Mouse (Mus musculus): ENCODE data around the gene Plekhm1.
"Not testable (repeated sequence)": the region's sequence is repeated elsewhere in the genome, so short reads cannot be mapped to it uniquely, and the experiment has no call there.

Plekhm1 gene

GRCm38 (mm10) chr11:103411981-103412949 lies at the start of gene Plekhm1:
Gene Plekhm1 (minus strand): TSS chr11:103412687.
- DNase-seq (ENCODE audit: low read depth) = peak; percentile 98

GRCm38 (mm10) chr11:103451105-103451504 lies 38.6 kb upstream of the Plekhm1 start:
- not testable (repeated sequence) for DNase-seq (ENCODE audit: low read depth)

- not testable (repeated sequence) for DNase-seq (ENCODE audit: low read depth)
Measured at GRCm38 (mm10) chr11:103449721-103450120, 37.2 kb upstream of the Plekhm1 start.

GRCm38 (mm10) chr11:103443678-103444077 lies 31.2 kb upstream of the Plekhm1 start:
- DNase-seq (ENCODE audit: low read depth) = peak; percentile 65

DNA sequence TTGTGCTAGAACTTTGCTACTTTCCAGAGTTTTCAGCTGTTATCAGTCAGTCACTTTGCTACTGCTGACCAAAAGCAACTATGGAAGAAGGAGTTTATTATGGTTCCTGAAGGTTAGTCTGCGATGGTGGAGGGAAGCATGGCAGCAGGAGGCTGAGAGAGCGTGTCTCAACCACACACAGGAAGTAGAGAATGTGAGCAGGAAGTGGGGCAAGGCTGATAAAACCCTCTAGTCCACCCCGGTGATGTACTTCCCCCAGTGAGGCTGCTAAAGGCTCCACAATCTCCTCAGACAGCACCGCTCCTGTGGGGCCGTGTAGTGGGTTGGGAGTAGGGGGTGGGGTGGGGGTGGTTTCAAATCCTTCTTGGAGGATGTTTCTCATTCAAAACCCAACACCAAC lies 23.8 kb upstream of the Plekhm1 start:
- no peak for DNase-seq (ENCODE audit: low read depth)

GRCm38 (mm10) chr11:103425031-103425430 lies 12.5 kb upstream of the Plekhm1 start:
- DNase-seq (ENCODE audit: low read depth) = peak; percentile 24

DNA sequence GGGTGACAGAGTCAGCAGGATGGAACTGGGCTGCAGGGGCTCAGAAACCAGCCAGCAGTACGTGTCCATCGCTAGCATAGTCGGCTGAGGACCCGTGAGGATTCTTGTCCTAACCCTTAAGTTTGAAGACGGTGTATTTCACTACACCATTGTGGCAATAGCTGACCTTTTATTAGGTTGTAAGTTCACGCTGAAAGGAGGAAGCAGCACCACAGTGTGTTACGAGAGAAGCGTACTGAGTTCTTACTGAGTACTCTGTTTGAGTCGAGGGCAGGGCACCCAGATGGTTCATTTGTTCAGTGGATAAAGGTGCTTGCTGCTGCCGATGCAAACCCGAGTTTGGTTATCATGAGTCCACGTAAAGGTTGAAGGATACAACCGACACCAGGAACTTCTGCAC lies 7.2 kb upstream of the Plekhm1 start:
- DNase-seq (ENCODE audit: low read depth) = no peak

DNA sequence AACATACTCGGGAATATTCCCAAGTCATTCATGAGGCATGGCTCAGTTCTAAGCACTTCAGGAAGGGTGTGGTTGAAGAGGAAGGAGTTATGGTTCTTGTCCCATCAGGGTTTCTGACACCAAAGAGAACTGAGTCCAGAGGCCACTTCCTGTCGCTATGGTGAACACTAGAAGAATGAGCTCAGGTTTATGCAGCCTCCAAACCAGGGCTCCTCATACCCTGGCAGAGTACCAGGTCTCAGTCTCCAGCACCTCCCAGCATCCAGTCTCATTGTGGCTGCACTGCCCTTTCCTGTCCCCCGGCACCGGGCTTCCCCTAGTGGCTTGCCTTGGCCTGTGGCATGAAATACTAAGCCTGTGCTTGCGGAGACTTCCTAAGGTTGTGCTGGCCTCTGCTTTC lies 6.7 kb upstream of the Plekhm1 start:
- no peak for DNase-seq (ENCODE audit: low read depth)

DNA sequence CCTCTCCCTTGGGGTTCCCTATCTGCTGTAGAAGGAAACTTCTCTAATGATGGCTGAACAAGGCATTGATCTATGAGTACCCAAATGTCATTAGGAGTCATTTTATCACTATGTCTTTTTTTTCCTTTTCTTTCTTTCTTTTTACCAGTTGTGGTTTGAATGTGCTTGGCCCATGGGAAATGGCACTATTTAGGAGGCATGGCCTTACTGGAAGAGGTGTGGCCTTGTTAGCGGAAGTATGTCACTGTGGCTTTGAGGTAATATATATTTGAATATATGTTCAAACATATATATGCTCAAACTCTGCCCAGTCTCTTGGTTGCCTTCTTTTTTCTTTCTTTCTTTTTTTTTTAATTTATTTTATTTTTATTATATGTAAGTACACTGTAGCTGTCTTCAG lies 1.0 kb upstream of the Plekhm1 start:
- no peak for DNase-seq (ENCODE audit: low read depth)

DNA sequence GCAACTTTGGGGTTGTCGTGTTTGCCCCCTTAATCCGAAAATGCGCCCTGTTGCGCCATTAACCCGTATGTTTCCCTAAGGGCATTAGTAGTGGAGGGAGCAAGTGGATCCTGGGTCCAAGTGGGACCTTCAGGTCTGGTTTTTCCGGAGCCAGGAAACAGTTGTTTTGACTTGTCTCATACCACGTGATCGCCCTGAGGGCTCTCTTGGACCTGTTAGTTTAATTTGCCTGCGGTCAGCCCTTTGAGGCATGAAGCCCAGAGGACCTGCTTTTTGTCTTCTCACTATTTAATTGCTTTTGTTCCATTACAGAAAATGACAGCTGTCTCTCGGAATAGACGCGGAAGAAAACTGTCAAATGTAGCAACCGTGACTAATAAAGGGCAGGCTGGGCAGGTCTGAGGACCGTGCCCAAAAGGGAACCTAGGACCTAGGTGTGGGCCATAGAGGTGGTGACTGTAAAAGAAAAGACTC lies 500 bp upstream of the Plekhm1 start:
- DNase-seq (ENCODE audit: low read depth) = no peak

DNA sequence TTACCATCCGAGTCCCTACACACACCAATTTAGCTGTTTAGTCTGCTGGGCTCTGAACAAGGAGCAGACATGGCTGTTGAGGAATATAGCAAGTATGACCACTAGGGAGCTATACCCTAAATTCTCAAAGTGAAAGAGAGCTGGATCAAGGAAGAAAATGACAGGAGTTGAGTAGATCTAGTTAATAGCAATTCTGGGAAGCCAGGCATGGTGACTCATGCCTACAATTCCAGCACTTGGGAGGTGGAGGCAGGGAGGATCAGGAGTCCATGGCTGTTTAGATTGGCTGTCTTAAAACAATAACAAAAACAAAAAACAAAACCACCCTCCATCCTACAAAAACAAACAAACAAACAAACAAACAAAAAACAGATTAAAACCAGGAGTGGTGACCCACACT lies 1.2 kb downstream of the Plekhm1 start:
- DNase-seq (ENCODE audit: low read depth) = peak; percentile 59

- DNase-seq (ENCODE audit: low read depth) = no peak
Measured at GRCm38 (mm10) chr11:103408880-103409279, 3.6 kb downstream of the Plekhm1 start.

- not testable (repeated sequence) for DNase-seq (ENCODE audit: low read depth)
Measured at GRCm38 (mm10) chr11:103407136-103407535, 5.4 kb downstream of the Plekhm1 start.

DNA sequence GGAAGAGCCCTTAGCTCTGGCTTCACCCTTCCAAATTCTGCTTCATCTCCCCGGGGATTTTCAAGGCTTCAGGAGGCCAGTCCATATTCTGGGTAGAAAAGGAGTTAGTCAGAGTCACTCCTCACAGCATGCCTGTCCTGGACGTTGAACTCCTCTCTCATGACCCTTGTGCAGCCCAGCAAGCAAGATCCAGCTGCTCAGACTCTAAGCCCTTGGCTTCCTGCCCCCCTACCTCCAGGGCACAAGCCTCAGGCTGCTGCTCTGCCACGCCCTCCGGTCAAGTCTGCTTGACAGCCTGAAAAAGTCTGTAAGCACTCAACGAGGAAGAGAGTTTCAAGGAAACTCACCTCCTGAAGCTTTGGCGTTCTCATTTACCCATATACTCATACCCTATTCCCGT lies 5.9 kb downstream of the Plekhm1 start:
- peak; percentile 72 for DNase-seq (ENCODE audit: low read depth)

- DNase-seq (ENCODE audit: low read depth) = no peak
Measured at GRCm38 (mm10) chr11:103405814-103406213, 6.7 kb downstream of the Plekhm1 start.

- no peak for DNase-seq (ENCODE audit: low read depth)
Measured at GRCm38 (mm10) chr11:103404618-103405017, 7.9 kb downstream of the Plekhm1 start.

GRCm38 (mm10) chr11:103403776-103404175 lies 8.7 kb downstream of the Plekhm1 start:
- DNase-seq (ENCODE audit: low read depth) = no peak

DNA sequence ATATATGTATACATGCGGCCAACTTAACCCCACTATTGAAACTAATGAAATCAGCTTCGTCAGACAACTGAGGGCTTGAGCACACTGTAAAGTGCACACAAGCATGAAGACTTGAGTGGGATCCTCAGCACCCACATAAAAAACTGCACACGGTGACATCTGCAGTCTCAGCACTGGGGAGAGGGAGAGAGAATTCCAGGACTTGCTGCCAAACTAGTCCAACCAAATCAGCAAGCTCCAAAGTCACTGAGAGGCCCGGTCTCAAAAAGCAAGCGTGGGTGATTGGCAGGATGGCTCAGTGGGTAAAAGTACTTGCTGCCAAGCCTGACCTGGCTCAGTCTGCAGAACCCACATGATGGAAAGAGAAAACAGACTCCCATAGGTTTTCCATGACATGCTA lies 9.7 kb downstream of the Plekhm1 start:
- DNase-seq (ENCODE audit: low read depth) = no peak

DNA sequence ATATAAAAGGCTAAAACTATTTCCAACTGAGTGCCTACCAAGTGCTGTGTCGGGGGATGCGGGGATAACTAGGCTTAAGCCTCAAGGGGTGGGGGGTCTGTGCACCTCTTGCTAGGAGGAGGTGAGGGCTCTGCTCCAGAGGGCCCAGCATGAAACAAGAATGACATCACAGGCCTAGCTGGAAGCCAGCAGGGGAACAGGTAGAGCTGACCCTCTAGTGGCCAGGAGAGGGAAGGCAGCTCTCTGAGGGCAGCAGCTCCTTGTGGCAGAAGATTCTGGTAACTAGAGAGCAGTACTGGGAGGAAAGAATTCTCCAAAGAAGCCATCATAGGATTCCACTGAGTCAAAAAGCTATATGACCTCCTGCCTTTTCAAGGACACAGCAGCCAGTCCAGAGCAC lies 10.3 kb downstream of the Plekhm1 start:
- peak; percentile 53 for DNase-seq (ENCODE audit: low read depth)

DNA sequence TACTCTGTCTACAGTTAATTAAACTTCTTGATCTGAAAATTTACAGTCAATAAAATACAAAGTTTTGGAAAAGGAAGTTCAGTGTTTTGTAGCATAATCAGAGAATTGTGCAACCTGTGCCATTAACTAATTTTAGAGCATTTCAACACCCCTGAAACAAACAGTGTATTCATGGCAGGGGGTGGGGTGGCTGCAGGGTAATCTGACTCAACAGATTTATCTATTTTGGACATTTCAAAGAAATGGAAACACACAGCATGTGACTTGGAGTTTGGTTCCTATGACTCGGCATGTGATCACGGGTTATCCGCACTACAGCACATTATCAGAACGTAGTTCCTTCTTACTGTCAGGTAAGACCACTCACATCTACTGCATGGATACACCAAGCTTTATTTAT lies 12.5 kb downstream of the Plekhm1 start:
- DNase-seq (ENCODE audit: low read depth) = peak; percentile 82

DNA sequence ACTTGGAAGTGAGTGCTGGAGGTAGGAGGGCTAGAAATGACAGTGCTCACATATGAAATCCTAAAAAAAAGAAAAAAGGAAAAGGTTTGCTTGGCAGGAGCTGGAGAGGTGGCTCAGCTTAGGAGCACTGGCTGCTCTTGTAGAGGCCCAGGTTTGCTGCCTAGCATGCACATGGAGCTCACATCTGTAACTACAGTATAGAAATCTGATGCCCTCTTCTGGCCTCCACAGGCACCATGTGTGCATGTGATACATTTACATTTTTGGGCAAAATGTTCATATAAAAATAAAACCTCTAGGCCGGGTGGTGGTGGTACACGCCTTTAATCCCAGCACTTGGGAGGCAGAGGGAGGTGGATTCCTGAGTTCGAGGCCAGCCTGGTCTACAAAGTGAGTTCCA lies 13.4 kb downstream of the Plekhm1 start:
- peak; percentile 49 for DNase-seq (ENCODE audit: low read depth)

DNA sequence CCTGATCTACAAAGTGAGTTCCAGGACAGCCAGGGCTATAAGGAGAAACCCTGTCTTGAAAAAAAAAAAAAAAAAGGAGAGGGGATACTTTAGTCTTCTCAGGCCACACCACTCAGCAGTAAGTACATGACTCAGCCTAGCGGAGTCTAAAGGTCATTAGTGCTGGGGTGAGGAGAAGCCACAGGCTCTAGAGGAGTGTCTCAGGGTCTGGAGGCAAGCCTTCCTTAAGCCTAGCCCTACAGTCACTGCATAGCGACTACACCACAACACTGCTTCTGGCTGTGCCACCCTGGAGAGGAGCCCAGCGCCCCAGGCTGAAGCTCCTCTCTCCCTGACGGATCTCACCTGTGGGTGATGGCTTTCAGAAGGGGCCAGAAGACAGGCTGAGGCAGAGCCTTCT lies 15.8 kb downstream of the Plekhm1 start:
- peak; percentile 22 for DNase-seq (ENCODE audit: low read depth)

DNA sequence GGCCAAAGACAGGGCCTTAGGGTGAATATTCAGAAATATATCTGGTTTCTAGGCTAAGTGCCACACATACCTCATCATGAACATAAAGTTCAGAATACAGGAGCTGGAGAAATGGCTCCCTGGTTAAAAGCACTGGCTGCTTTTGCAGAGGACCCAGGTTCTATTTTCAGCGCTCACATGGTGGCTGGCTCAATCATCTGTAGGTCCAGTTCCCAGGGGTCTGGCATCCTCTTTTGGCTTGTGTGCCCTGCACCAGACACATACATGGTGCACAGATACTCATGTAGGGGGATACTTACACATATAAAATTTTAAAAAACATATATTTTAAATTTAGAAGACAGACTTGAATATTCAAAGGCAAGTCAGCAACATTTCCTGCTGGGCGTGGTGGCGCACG lies 16.3 kb downstream of the Plekhm1 start:
- no peak for DNase-seq (ENCODE audit: low read depth)

DNA sequence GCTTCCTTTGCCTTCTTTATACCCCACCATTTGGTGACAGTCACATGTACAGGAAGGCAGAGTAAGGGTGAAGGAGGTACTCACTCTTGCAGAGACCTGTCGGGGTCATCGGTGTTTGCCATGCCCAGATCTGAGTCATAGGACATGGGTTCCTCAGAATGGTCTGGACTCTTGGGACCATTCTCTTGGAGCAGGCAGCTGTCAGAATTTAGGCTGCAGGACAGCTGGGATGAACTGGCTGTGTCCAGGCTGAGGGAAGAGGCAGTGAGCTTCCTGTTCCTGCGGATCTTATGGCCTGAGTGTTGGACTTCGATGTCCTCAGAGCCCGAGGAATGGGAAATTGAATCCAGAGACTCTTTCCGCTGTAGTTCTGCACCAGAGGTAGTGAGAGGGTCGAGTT lies 17.9 kb downstream of the Plekhm1 start:
- no peak for DNase-seq (ENCODE audit: low read depth)
